Mouse (Mus musculus) hindbrain, embryonic 11.5 days (tissue): ENCODE results near the gene Card10. TPM values are rescaled to one million over a fixed set of nuclear protein-coding genes. Genes with fewer than 3 reads are reported as not detected.

Source experiments
- ATAC-seq: fragments of 200-750 bp; cut with Nextera tagmentation; 2 replicates; pipeline ENCODE4 v1.8.0; 2017; ENCODE audit warnings: mild to moderate bottlenecking, moderate TSS enrichment, moderate library complexity; ENCODE audit not compliant: low FRiP score
- DNase-seq: peaks from one replicate; pipeline ENCODE4 v3.0.0-alpha.2; 2015; ENCODE audit warnings: low spot score
- H3K27ac ChIP-seq: fragments of 300-500 bp; sonication (generic); 2 replicates; pipeline ENCODE4 v1.5.1; 2014; ENCODE audit warnings: mild to moderate bottlenecking, low read depth, low read length
- H3K27me3 ChIP-seq: fragments of 300-500 bp; sonication (generic); 2 replicates; pipeline ENCODE4 v1.6.1; 2014; ENCODE audit warnings: mild to moderate bottlenecking, low read length, moderate library complexity, mixed read lengths; ENCODE audit not compliant: control insufficient read depth, insufficient read depth
- H3K36me3 ChIP-seq: fragments of 300-500 bp; sonication (generic); 2 replicates; pipeline ENCODE4 v1.6.1; 2014; ENCODE audit warnings: mild to moderate bottlenecking, low read length, moderate library complexity, mixed read lengths; ENCODE audit not compliant: control insufficient read depth, insufficient read depth
- H3K4me1 ChIP-seq: fragments of 300-500 bp; sonication (generic); replicated peaks from 2 replicates; pipeline ENCODE4 v1.6.1; 2014; ENCODE audit warnings: low read length, mixed read lengths; ENCODE audit not compliant: control insufficient read depth, insufficient read depth
- H3K4me2 ChIP-seq: fragments of 300-500 bp; sonication (generic); replicated peaks from 2 replicates; pipeline ENCODE4 v1.6.1; 2014; ENCODE audit warnings: mild to moderate bottlenecking, low read depth, low read length
- H3K4me3 ChIP-seq: fragments of 300-500 bp; sonication (generic); 2 replicates; pipeline ENCODE4 v1.5.1; 2014; ENCODE audit warnings: low read depth, low read length
- H3K9ac ChIP-seq: fragments of 300-500 bp; sonication (generic); 2 replicates; pipeline ENCODE4 v1.6.1; 2014; ENCODE audit warnings: low read depth, low read length
- H3K9me3 ChIP-seq: fragments of 300-500 bp; sonication (generic); 2 replicates; pipeline ENCODE4 v1.6.1; 2016; ENCODE audit warnings: low read length; ENCODE audit not compliant: control insufficient read depth
- WGBS: fragments of 180-500 bp; shearing (Covaris S2); extraction: QIAGEN DNeasy Blood & Tissue Kit; methylation state at CpG from one replicate; pipeline ENCODE4 v1.1.7; 2014; 5-methylcytosine and 5-hydroxymethylcytosine counted together
- polyA plus RNA-seq: library from polyadenylated mRNA; unstranded; fragments of >200 nt; fragmentation: Nextera tagmentation; extraction: Ambion mirVana; gene quantifications from 2 replicates; pipeline ENCODE4 v1.2.1, GENCODE M21; 2014

Gene Card10
- polyA plus RNA-seq, 1 experiment from 2014 or later, result 2.4 TPM

DNA sequence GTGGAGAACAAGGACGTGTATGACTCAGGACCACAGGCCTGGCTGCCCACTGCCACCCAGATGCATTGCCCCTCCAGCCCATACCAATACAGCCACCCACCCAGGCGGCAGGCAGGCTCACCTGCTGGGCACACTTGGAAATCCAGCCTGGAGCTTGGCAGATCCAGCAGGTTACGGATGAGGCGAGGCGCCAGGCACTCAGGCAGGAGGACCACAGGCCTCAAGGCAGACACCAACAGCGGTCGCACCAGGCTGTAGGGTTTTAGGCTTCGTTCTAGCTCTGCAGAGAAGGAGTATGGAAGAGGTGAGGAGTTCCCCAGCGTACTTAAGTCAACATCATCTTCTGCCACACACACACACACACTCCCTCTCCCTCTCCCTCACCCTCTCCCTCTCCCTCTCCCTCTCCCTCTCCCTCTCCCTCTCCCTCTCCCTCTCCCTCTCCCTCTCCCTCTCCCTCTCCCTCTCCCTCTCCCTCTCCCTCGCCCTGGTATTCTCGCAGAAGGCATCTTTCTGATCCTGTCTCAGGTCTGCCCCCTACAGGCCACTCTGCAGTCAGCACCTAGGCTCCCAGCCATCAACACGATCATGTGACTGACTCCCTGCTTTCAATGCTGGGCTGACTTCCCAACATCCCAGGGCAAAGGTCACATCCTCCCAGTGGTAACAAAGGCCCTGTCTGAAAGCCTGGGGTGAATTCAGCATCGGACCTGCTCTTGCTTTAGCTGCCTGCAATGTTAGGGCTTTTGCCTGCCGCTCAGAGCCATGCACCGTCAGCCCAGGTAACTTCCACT is 24.6 kb downstream of the Card10 start:
- ATAC-seq (peak; percentile 50; the same call in 1 of the 2 replicates), DNase-seq (peak; percentile 95)
- 54% methylated on average over 13 of the region's 15 CpGs for WGBS
- H3K4me2 ChIP-seq, result no peak overlapping the region
- H3K27ac ChIP-seq, result peak overlapping the region; percentile 36; the same call in 1 of the 2 replicates
- H3K4me1 ChIP-seq, result peaks cover 9% of the 10 kb centered on the region; the same call in 1 of the 2 replicates
- H3K36me3 ChIP-seq, result no peaks in the 10 kb centered on the region
- H3K27me3 ChIP-seq, result peaks cover 2% of the 10 kb centered on the region; the same call in 1 of the 2 replicates
- no peak overlapping the region for H3K9ac ChIP-seq
- no peaks in the 10 kb centered on the region for H3K9me3 ChIP-seq
- H3K4me3 ChIP-seq, result no peak overlapping the region

GRCm38 (mm10) chr15:78773290-78773729 is 29.5 kb downstream of the Card10 start, which contains the start of gene Mfng:
Mfng (minus strand) TSS chr15:78773475.
- Histone ChIP-seq H3K27ac (peak within 1 kb of the TSS; percentile 98), H3K4me3 (peak within 1 kb of the TSS; percentile 40), H3K4me1 (peaks cover 22% of the 10 kb centered on the region), H3K9me3 (no peaks in the 10 kb centered on the region), H3K4me2 (peak within 1 kb of the TSS; percentile 67), H3K36me3 (no peaks in the 10 kb centered on the region), H3K27me3 (no peaks in the 10 kb centered on the region), H3K9ac (peak within 1 kb of the TSS; percentile 64)
- 2% methylated on average over 10 of the region's 11 CpGs for WGBS
- DNase-seq (peak; percentile 94), ATAC-seq (peak; percentile 67)

GRCm38 (mm10) chr15:78772856-78773255 is 30.0 kb downstream of the Card10 start:
- WGBS, result 34% methylated on average over 14 of the region's 14 CpGs
- Histone ChIP-seq H3K9ac (peak overlapping the region; percentile 64), H3K27ac (peak overlapping the region; percentile 98), H3K27me3 (no peaks in the 10 kb centered on the region), H3K4me3 (peak overlapping the region; percentile 40), H3K4me1 (peaks cover 22% of the 10 kb centered on the region), H3K4me2 (peak overlapping the region; percentile 67), H3K36me3 (no peaks in the 10 kb centered on the region), H3K9me3 (no peaks in the 10 kb centered on the region)
- no peak; the same call in 1 of the 2 replicates for ATAC-seq
- no peak for DNase-seq

DNA sequence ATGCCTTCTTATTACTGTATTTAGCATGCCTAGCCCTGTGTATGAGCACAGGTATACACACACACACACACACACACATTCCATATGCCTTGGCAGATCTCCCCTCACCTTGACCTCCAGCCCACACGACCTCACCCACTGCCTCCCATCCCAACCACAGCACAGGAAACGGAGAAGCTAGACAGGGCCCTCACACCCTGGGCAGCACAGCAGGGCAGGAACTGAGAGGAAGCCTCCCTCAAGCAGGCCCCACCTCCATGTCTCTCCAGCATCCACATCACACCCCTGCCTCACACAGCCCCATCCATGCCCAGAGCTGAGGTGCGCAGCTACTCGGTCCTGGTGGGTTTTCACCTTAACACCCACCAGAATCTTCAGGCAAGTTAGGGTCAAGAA is 30.5 kb downstream of the Card10 start:
- Histone ChIP-seq H3K27ac (peak overlapping the region; percentile 98; the same call in 1 of the 2 replicates), H3K4me1 (peaks cover 22% of the 10 kb centered on the region)
- DNase-seq, result peak; percentile 32

DNA sequence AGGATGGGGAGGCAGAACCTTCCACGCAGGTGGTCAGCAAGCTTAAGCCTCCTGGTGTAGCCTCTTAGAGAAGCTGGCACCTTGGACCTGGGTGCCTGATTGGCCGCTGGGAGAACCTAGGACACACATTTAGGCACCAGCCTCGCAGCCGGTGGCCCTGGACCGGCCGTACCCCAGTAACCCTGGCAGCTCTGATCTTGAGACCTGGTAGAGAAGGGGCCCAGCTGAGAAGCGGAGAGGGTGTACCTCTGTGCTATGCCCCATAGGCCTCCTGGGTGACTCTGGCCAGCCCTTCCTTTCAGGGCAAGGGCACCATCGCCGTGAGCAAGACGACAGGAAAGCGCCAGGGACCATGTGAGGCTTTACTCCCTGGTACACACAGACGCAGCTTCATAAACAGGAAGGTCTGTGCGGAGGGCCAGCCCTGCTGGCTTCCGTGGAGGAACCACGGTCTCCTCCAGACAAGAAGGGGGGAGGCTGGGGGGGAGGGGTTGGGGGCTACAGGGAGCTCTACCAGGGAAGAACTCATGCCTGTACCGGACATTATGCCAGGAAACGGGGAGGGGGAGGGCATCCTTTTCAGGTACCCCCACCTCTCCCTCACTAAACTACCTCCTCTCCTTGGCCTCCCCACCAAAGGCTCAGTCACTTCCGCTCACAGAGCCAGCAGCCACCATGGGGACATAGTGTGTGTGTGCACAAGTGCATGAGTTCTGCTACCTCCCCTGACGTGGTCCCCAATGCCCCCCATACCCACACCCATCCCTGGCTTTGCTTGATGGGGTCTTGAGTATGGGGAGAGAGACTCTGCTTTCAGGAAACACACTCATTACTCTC is 31.1 kb downstream of the Card10 start:
- Histone ChIP-seq H3K4me3 (peak overlapping the region; percentile 40), H3K4me1 (peaks cover 22% of the 10 kb centered on the region), H3K27me3 (no peaks in the 10 kb centered on the region), H3K27ac (peak overlapping the region; percentile 98), H3K36me3 (no peaks in the 10 kb centered on the region), H3K4me2 (peak overlapping the region; percentile 67), H3K9ac (peak overlapping the region; percentile 57), H3K9me3 (no peaks in the 10 kb centered on the region)
- DNase-seq, result peak; percentile 37
- 57% methylated on average over 19 of the region's 19 CpGs for WGBS
- no peak for ATAC-seq

More for the DNA sequence above, 30.5 kb downstream of the Card10 start:
- no peaks in the 10 kb centered on the region for H3K36me3 ChIP-seq
- peak overlapping the region; percentile 40 for H3K4me3 ChIP-seq
- no peaks in the 10 kb centered on the region for H3K9me3 ChIP-seq
- H3K9ac ChIP-seq, result peak overlapping the region; percentile 64
- H3K27me3 ChIP-seq, result no peaks in the 10 kb centered on the region
- peak overlapping the region; percentile 67 for H3K4me2 ChIP-seq
- WGBS, result 40% methylated on average over 4 of the region's 4 CpGs
- no peak; the same call in 1 of the 2 replicates for ATAC-seq

GRCm38 (mm10) chr15:78770983-78771355 is 31.9 kb downstream of the Card10 start:
- peaks cover 22% of the 10 kb centered on the region for H3K4me1 ChIP-seq
- WGBS, result 21% methylated on average over 5 of the region's 5 CpGs
- H3K27ac ChIP-seq, result peak overlapping the region; percentile 98
- no peaks in the 10 kb centered on the region for H3K9me3 ChIP-seq
- no peaks in the 10 kb centered on the region for H3K27me3 ChIP-seq
- peak; percentile 78 for ATAC-seq
- DNase-seq, result peak; percentile 89
- peak overlapping the region; percentile 65 for H3K9ac ChIP-seq
- no peaks in the 10 kb centered on the region for H3K36me3 ChIP-seq
- H3K4me2 ChIP-seq, result peak overlapping the region; percentile 67
- peak overlapping the region; percentile 32 for H3K4me3 ChIP-seq

- peak overlapping the region; percentile 98 for H3K27ac ChIP-seq
- peak overlapping the region; percentile 65 for H3K9ac ChIP-seq
- H3K9me3 ChIP-seq, result no peaks in the 10 kb centered on the region
- peak; percentile 3; the same call in 1 of the 2 replicates for ATAC-seq
- peaks cover 22% of the 10 kb centered on the region for H3K4me1 ChIP-seq
- H3K4me3 ChIP-seq, result peak overlapping the region; percentile 32
- peak overlapping the region; percentile 54 for H3K4me2 ChIP-seq
- peaks cover 4% of the 10 kb centered on the region; the same call in 1 of the 2 replicates for H3K36me3 ChIP-seq
- H3K27me3 ChIP-seq, result no peaks in the 10 kb centered on the region
- 26% methylated on average over 9 of the region's 9 CpGs for WGBS
- no peak for DNase-seq
Measured at GRCm38 (mm10) chr15:78770234-78770982, 32.4 kb downstream of the Card10 start.

DNA sequence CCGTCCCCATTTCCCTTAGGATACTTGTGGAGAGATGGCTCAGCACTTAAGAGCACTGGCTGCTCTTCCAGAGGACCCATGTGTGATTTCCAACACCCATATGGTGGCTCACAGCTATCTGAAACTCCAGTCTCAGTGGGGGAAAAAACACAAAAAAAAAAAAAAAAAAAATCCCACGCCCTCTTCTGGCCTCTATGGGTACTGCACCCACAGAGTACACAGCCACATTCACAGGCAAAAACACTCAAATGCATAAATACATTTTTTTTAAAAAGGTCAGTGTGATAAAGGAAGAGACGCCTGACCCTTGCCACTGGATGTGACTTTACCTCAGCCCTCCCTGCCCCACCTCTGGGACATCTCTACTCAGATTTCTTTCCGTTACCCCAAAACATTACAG is 33.8 kb downstream of the Card10 start:
- Histone ChIP-seq H3K4me2 (peak overlapping the region; percentile 54; the same call in 1 of the 2 replicates), H3K27ac (no peak overlapping the region), H3K27me3 (no peaks in the 10 kb centered on the region), H3K4me3 (0 out of 2 replicates have a peak overlapping the region, but pooled peaks have one; percentile 32), H3K4me1 (peaks cover 20% of the 10 kb centered on the region), H3K9me3 (no peaks in the 10 kb centered on the region), H3K9ac (no peak overlapping the region), H3K36me3 (peaks cover 4% of the 10 kb centered on the region; the same call in 1 of the 2 replicates)
- no peak for ATAC-seq
- 93% methylated on average over 4 of the region's 4 CpGs for WGBS
- DNase-seq, result no peak
